Mouse (Mus musculus): ENCODE measurements around the gene Apoa1.

DNA sequence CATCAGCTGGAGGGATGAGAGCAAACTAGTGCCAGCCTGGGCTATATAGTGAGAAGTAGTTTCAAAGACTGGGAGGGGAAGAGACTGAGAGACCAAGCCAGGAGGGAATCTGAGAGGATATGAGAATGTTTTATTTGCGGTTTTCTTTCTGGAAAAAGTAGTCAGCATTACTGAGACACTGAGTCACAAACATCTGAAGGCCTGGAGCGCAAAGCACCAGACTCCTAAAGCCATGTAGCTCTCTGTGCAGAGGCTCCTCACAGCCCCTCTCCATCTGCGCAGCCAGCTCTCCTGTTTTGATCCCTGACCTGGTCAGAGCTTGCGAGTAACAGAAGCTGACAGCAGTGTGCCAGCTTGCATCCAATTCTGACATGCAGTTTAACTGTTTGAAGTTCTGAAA lies 40.0 kb upstream of the Apoa1 start:
- TF ChIP-seq CTCF (IDR thresholded peaks at IDR 0.05; ENCODE audit: low read depth) (no peak), EP300 (optimal IDR thresholded peaks at IDR 0.05) (no peak)

All from stomach, postnatal 0 days (tissue).